Mouse (Mus musculus) MEL (cell line): ENCODE measurements around the gene Rtp2. TPM values are rescaled to one million over a fixed set of nuclear protein-coding genes. Genes with fewer than 3 reads are reported as not detected.

Experiments used
- DNase-seq: peaks from one replicate; pipeline ENCODE4 v3.0.0; 2011; ENCODE audit warnings: low read depth, low spot score
- H3K27ac ChIP-seq: 2 replicates; pipeline ENCODE4 v1.5.1; 2012; ENCODE audit warnings: low read depth, mild to moderate bottlenecking, control low read depth, low read length, moderate library complexity; ENCODE audit not compliant: control insufficient read depth
- H3K27me3 ChIP-seq, 2 experiments: fragments of 150-350 bp in 1 of 2; sonication (generic) in 1 of 2; 2 replicates each; pipeline ENCODE4 v1.6.1; 2012; ENCODE audit warnings: low read length in 2 of 2, mild to moderate bottlenecking in 2 of 2, improper control_type of control experiment in 1 of 2, moderate library complexity in 1 of 2; ENCODE audit not compliant: insufficient read depth in 2 of 2, control insufficient read depth in 1 of 2
- H3K36me3 ChIP-seq, 2 experiments: 2 replicates each; pipeline ENCODE4 v1.6.1; 2012 to 2014; ENCODE audit warnings: low read length in 2 of 2, improper control_type of control experiment in 1 of 2, inconsistent platforms in 1 of 2, mild to moderate bottlenecking in 1 of 2; ENCODE audit not compliant: insufficient read depth in 2 of 2, control insufficient read depth in 1 of 2
- H3K4me1 ChIP-seq, 2 experiments: fragments of 150-350 bp in 1 of 2; sonication (generic) in 1 of 2; 2 replicates each; pipeline ENCODE4 v1.6.1; 2012; ENCODE audit warnings: low read length in 2 of 2, improper control_type of control experiment in 1 of 2, mild to moderate bottlenecking in 1 of 2; ENCODE audit not compliant: insufficient read depth in 2 of 2, control insufficient read depth in 1 of 2
- H3K4me3 ChIP-seq, 2 experiments: fragments of 150-350 bp in 1 of 2; sonication (generic) in 1 of 2; 2 replicates each; pipeline ENCODE4 v1.5.1; 2012; ENCODE audit warnings: low read depth in 2 of 2, low read length in 2 of 2, mild to moderate bottlenecking in 2 of 2, moderate library complexity in 2 of 2, control low read depth in 1 of 2, improper control_type of control experiment in 1 of 2; ENCODE audit not compliant: control insufficient read depth in 1 of 2, insufficient read depth in 1 of 2
- H3K79me2 ChIP-seq: 2 replicates; pipeline ENCODE4 v1.6.1; 2012; ENCODE audit warnings: mild to moderate bottlenecking, low read length, moderate library complexity; ENCODE audit not compliant: control insufficient read depth, poor library complexity, insufficient read depth
- H3K9ac ChIP-seq: 2 replicates; pipeline ENCODE4 v1.6.1; 2012; ENCODE audit warnings: low read depth, mild to moderate bottlenecking, control low read depth, low read length, moderate library complexity; ENCODE audit not compliant: control insufficient read depth, poor library complexity, severe bottlenecking
- H3K9me3 ChIP-seq: fragments of 150-350 bp; sonication (generic); replicated peaks from 2 replicates; pipeline ENCODE4 v1.6.1; 2012; ENCODE audit warnings: mild to moderate bottlenecking, low read length, improper control_type of control experiment, moderate library complexity; ENCODE audit not compliant: insufficient read depth
- CHD2 ChIP-seq: IDR thresholded peaks from 2 replicates; pipeline ENCODE4 v1.6.1; 2011; ENCODE audit warnings: low read length, improper control_type of control experiment
- CTCF ChIP-seq, 3 experiments: IDR thresholded peaks in 2 of 3; conservative IDR thresholded peaks in 1 of 3; 2 replicates each; pipeline ENCODE4 v1.5.1; 2011 to 2012; ENCODE audit warnings: low read length in 3 of 3, low read depth in 2 of 3, mild to moderate bottlenecking in 2 of 3, improper control_type of control experiment in 1 of 3, inconsistent platforms in 1 of 3, mixed read lengths in 1 of 3, moderate library complexity in 1 of 3; ENCODE audit not compliant: control insufficient read depth in 1 of 3, insufficient read depth in 1 of 3, poor library complexity in 1 of 3, severe bottlenecking in 1 of 3
- E2F4 ChIP-seq: IDR thresholded peaks from 2 replicates; pipeline ENCODE4 v1.6.1; 2011; ENCODE audit warnings: low read depth, low read length, improper control_type of control experiment, borderline replicate concordance
- ELF1 ChIP-seq: IDR thresholded peaks from 2 replicates; pipeline ENCODE4 v1.6.1; 2014; ENCODE audit warnings: low read depth, mild to moderate bottlenecking, inconsistent platforms, low read length, improper control_type of control experiment, moderate library complexity
- GABPA ChIP-seq: IDR thresholded peaks from 2 replicates; pipeline ENCODE4 v1.6.1; 2012; ENCODE audit warnings: low read depth, mild to moderate bottlenecking, inconsistent platforms, low read length, improper control_type of control experiment, moderate library complexity
- HCFC1 ChIP-seq: IDR thresholded peaks from 2 replicates; pipeline ENCODE4 v1.6.1; 2012; ENCODE audit warnings: low read depth, mild to moderate bottlenecking, inconsistent platforms, low read length, improper control_type of control experiment, moderate library complexity
- JUND ChIP-seq: IDR thresholded peaks from 2 replicates; pipeline ENCODE4 v1.6.1; 2011; ENCODE audit warnings: low read depth, mild to moderate bottlenecking, improper control_type of control experiment, low read length
- MAFK ChIP-seq: IDR thresholded peaks from 2 replicates; pipeline ENCODE4 v1.6.1; 2011; ENCODE audit warnings: low read depth, mild to moderate bottlenecking, low read length, improper control_type of control experiment, borderline replicate concordance
- MAZ ChIP-seq: IDR thresholded peaks from 2 replicates; pipeline ENCODE4 v1.6.1; 2012; ENCODE audit warnings: low read depth, mild to moderate bottlenecking, inconsistent platforms, low read length, improper control_type of control experiment
- MEF2A ChIP-seq: IDR thresholded peaks from 2 replicates; pipeline ENCODE4 v1.6.1; 2014; ENCODE audit warnings: low read depth, mild to moderate bottlenecking, inconsistent platforms, low read length, improper control_type of control experiment; ENCODE audit not compliant: poor library complexity, insufficient replicate concordance, severe bottlenecking; ENCODE audit errors: extremely low read depth
- MXI1 ChIP-seq: IDR thresholded peaks from 2 replicates; pipeline ENCODE4 v1.6.1; 2011; ENCODE audit warnings: mild to moderate bottlenecking, low read depth, low read length, improper control_type of control experiment
- MYB ChIP-seq: IDR thresholded peaks from 2 replicates; pipeline ENCODE4 v1.6.1; 2011; ENCODE audit warnings: mild to moderate bottlenecking, low read depth, low read length, improper control_type of control experiment
- NRF1 ChIP-seq: IDR thresholded peaks from 2 replicates; pipeline ENCODE4 v1.6.1; 2014; ENCODE audit warnings: low read depth, mild to moderate bottlenecking, inconsistent platforms, low read length, improper control_type of control experiment, moderate library complexity; ENCODE audit not compliant: poor library complexity, insufficient read depth, severe bottlenecking
- POLR2AphosphoS2 ChIP-seq: IDR thresholded peaks from 2 replicates; pipeline ENCODE4 v1.6.1; 2011; ENCODE audit warnings: low read length, improper control_type of control experiment
- SIN3A ChIP-seq: IDR thresholded peaks from 2 replicates; pipeline ENCODE4 v1.6.1; 2012; ENCODE audit warnings: low read length, improper control_type of control experiment, inconsistent platforms
- SMC3 ChIP-seq: IDR thresholded peaks from 2 replicates; pipeline ENCODE4 v1.6.1; 2011; ENCODE audit warnings: low read depth, low read length, improper control_type of control experiment
- TBP ChIP-seq: IDR thresholded peaks from 2 replicates; pipeline ENCODE4 v1.8.0; 2011; ENCODE audit warnings: low read depth, low read length, improper control_type of control experiment
- UBTF ChIP-seq: IDR thresholded peaks from 2 replicates; pipeline ENCODE4 v1.6.1; 2012; ENCODE audit warnings: low read depth, mild to moderate bottlenecking, inconsistent platforms, low read length, improper control_type of control experiment, moderate library complexity, borderline replicate concordance; ENCODE audit not compliant: insufficient read depth
- USF1 ChIP-seq: IDR thresholded peaks from 2 replicates; pipeline ENCODE4 v1.6.1; 2014; ENCODE audit warnings: low read depth, mild to moderate bottlenecking, inconsistent platforms, low read length, improper control_type of control experiment, moderate library complexity
- USF2 ChIP-seq, 2 experiments: IDR thresholded peaks; 2 replicates each; pipeline ENCODE4 v1.6.1; 2011 to 2012; ENCODE audit warnings: improper control_type of control experiment in 2 of 2, low read length in 2 of 2, borderline replicate concordance in 1 of 2, inconsistent platforms in 1 of 2, low read depth in 1 of 2, mild to moderate bottlenecking in 1 of 2; ENCODE audit not compliant: insufficient read depth in 1 of 2
- polyA plus RNA-seq, 2 experiments: library from polyadenylated mRNA; stranded (reverse) in 1 of 2; unstranded in 1 of 2; fragments of >175 nt in 1 of 2; fragments of >200 nt in 1 of 2; gene quantifications; 2 replicates each; pipeline versions ENCODE4 v1.2.1 to v1.2.4; 2012; ENCODE audit warnings: low replicate concordance in 2 of 2, low read depth in 1 of 2; ENCODE audit not compliant: insufficient read length in 2 of 2, insufficient read depth in 1 of 2, missing spikeins in 1 of 2
- total RNA-seq: library from RNA; depleted of rRNA; stranded (reverse); fragments of 300-350 nt; gene quantifications from 2 replicates; pipeline ENCODE4 v1.2.3, GENCODE M21; 2012

Rtp2 gene
- total and polyA plus RNA-seq, 3 experiments, result not detected

GRCm38 (mm10) chr16:23964706-23965367 is 32.6 kb upstream of the Rtp2 start:
- H3K4me1 ChIP-seq, result no peaks in the 10 kb centered on the region
- H3K27ac ChIP-seq, result no peak overlapping the region
- no peaks in the 10 kb centered on the region for H3K36me3 ChIP-seq
- no peak overlapping the region for H3K4me3 ChIP-seq
- H3K9ac ChIP-seq, result no peak overlapping the region
- H3K27me3 ChIP-seq, result no peaks in the 10 kb centered on the region
- no peaks in the 10 kb centered on the region for H3K9me3 ChIP-seq
- H3K79me2 ChIP-seq, result no peaks in the 10 kb centered on the region
- no peak for TF ChIP-seq TBP
- TF ChIP-seq MEF2A, result no peak
- TF ChIP-seq MAFK, result no peak
- no peak for TF ChIP-seq HCFC1
- TF ChIP-seq E2F4, result no peak
- no peak for TF ChIP-seq USF1
- no peak for TF ChIP-seq JUND
- TF ChIP-seq ELF1, result no peak
- TF ChIP-seq GABPA, result no peak
- no peak for TF ChIP-seq POLR2AphosphoS2
- TF ChIP-seq NRF1, result no peak
- no peak for TF ChIP-seq MXI1
- TF ChIP-seq MYB, result no peak
- no peak for TF ChIP-seq MAZ
- TF ChIP-seq UBTF, result no peak
- no peak for TF ChIP-seq CHD2
- TF ChIP-seq USF2 (IDR thresholded peaks at IDR 0.05; ENCODE audit: borderline replicate concordance in 1 of 2, insufficient read depth in 1 of 2, low read depth in 1 of 2, low read length in 2 of 2), result no peak
- no peak for TF ChIP-seq SMC3
- TF ChIP-seq CTCF (IDR thresholded peaks at IDR 0.05 in 2 of 3, conservative IDR thresholded peaks at IDR 0.05 in 1 of 3; ENCODE audit: control insufficient read depth in 1 of 3, insufficient read depth in 1 of 3, low read depth in 2 of 3, low read length in 3 of 3, poor library complexity in 1 of 3, severe bottlenecking in 1 of 3), result no peak
- no peak for TF ChIP-seq SIN3A
- DNase-seq, result no peak
